Mouse (Mus musculus): Measurements from ENCODE around the gene Kcnj12.

- TF ChIP-seq CTCF (IDR thresholded peaks at IDR 0.05; ENCODE audit: low read depth, low read length): no peak
- TF ChIP-seq POLR2AphosphoS5 (IDR thresholded peaks at IDR 0.05; ENCODE audit: insufficient replicate concordance, low read depth, low read length): no peak
- no peak for TF ChIP-seq GATA1 (IDR thresholded peaks at IDR 0.05; ENCODE audit: borderline replicate concordance, low read length)
Observed at GRCm38 (mm10) chr11:61062548-61063461, 40.4 kb downstream of the Kcnj12 start.

Measured in G1E (cell line).